Mouse (Mus musculus) megakaryocyte-erythroid progenitor cell, adult 5-6 weeks (primary cell): Measurements from ENCODE around the gene Ing4. TPM values are rescaled to one million over a fixed set of nuclear protein-coding genes. Genes with fewer than 3 reads are reported as not detected.
A peak's percentile ranks its signal among the peaks of the same experiment; 100 is the strongest.

Experiments
- ATAC-seq: replicated peaks from 2 replicates; pipeline ENCODE4 v1.8.0; 2016; ENCODE audit warnings: mild to moderate bottlenecking, inconsistent platforms; ENCODE audit not compliant: severe bottlenecking, poor library complexity, low FRiP score, low TSS enrichment
- total RNA-seq, 2 experiments: library from RNA; stranded (forward) in 1 of 2; stranded (reverse) in 1 of 2; fragments of 200-1000, 215-1000 nt in 1 of 2; fragments of >200 nt in 1 of 2; fragmentation: Nextera tagmentation in 1 of 2; gene quantifications; 2 replicates each; pipeline ENCODE4 v1.2.3; 2014 to 2017

Gene Ing4
- total RNA-seq (2014; fragmentation: Nextera tagmentation) (23.6 and 45.9 TPM in 2 replicates), total RNA-seq (2017) (43.0 and 51.1 TPM in 2 replicates)

DNA sequence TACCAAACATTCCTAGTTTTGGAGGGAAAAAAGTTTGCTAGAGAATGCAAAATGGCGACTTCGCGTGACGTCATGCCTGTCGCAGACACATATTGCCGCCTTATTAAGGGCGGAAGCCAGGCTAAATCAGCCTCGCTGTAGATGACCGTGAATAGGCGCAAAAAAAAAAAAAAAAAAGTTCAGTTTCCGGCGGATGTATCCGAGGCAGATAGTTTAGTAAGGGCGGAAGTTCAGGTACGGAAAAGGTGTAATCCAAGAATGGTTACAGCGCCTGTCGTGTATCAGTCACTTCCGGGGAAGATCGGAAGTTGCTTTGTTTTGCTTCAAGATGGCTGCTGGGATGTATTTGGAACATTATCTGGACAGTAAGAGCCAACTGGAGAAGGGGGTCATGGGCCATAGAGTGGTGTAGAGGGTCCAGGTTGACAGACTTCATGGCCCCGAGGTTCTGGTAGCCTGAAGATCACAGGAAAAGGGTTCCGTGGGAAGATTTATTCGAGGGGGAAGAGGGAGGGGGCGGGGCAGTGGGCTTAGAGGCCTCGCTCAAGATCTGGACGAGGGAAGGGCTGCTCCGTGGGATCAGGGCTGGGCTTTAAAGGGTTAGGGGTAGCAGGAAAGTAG lies at the start of gene Ing4:
Gene Ing4, plus strand, starts transcription at position 228 of the 621 bp plus-strand sequence.
- ATAC-seq = peak; percentile 97

DNA sequence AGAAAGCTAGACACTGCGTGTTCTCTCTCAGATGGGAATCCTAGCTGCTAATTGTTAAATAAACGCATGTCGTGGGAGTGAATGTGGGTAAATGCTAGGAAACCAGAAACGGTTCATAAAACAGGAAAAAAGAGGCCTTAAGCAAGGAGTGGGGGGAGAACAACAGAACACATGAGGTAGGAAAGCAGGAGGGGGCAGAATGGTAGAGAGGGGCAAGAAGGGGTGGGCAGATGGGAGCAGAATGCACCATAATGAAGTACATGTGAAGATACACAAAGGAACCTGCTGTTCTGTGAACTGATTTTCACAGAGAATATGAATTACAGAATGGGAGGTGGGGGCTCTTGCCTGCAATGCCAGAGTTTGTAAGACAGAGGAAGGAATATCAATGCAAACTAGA lies 47.3 kb upstream of the Ing4 start:
- ATAC-seq = no peak

DNA sequence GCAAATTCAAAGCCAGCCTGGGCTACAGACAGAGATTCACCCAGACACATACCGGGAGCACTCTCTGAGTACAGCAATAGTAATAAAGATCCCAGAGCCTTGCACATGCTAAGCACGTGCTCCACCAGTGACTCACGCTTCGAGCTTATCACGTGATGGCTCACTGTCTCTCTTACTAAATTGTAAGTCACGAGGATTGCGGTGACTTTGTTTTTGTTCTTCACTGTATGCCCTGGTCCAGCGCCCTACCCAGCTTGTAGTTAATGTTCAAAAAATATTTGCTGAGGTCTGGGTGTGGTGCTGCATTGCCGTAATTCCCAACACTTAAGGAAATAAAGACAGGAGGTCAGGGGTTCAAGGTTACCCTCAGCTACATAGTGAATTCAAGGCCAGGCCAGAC lies 46.2 kb upstream of the Ing4 start:
- ATAC-seq = no peak

DNA sequence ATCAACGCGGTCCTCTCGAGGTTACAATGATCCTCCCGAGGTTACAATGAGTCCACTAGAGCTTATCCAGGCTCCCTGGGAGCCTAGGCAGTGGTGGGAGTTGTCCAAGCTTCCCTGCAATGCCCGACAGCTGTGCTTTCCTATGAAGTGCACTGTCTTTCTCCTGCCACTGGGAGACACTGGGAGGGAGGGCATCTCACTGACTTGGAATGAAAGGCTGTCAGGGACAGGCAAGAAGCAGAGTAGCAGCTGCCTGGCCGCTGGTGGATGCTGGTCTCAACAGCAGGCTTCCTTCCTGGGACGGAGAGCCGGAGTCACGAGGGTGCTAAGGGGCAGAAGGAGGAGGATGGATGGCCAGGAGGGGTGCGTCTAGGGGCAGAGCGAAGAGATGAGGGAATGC lies 45.7 kb upstream of the Ing4 start:
- no peak for ATAC-seq

DNA sequence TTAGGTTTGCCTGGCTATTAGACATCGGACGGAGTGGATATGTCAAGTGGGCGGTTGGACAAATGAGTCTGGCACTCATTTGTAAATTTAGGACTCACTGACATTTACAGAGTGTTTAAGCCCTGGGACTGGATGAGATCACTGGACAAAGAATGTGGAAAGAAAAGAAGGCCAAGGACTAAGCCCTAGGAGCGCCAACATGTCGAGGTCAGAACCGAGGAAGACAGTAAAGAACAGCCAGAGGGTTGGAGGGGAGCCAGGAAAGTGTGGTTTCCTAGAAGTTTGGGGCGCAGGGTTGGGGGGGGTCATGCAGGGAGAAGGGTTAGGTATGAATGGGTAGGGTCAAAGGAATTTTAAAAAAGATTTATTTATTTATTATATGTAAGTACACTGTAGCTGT lies 44.3 kb upstream of the Ing4 start:
- ATAC-seq = no peak

DNA sequence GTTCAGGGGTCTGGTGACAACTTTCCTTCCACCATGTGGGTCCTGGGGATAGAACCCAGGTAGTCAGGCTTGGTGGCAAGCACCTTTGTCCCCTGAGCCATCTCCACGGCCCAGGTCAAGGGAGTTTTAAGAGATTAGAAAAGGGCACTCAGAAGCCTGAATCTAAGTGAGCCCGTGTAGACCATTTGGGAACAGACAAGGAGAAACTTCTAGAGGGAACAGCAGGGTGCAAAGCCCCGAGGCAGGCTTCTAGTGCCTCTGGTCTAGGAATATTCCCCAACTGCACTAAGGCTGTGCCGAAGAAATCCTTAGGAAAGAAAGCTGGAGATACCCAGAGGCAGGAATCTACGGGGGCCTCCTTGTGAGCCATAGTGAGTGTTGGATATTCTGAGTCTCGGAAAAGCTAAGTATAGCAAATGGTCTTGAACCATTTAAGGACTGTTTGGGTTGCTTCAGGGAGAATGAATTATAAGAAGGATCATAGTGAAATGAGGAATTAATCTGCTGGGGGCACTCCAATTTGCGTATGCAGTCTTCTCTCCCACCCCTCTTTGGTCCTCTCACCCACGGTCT lies 43.6 kb upstream of the Ing4 start:
- ATAC-seq = no peak

DNA sequence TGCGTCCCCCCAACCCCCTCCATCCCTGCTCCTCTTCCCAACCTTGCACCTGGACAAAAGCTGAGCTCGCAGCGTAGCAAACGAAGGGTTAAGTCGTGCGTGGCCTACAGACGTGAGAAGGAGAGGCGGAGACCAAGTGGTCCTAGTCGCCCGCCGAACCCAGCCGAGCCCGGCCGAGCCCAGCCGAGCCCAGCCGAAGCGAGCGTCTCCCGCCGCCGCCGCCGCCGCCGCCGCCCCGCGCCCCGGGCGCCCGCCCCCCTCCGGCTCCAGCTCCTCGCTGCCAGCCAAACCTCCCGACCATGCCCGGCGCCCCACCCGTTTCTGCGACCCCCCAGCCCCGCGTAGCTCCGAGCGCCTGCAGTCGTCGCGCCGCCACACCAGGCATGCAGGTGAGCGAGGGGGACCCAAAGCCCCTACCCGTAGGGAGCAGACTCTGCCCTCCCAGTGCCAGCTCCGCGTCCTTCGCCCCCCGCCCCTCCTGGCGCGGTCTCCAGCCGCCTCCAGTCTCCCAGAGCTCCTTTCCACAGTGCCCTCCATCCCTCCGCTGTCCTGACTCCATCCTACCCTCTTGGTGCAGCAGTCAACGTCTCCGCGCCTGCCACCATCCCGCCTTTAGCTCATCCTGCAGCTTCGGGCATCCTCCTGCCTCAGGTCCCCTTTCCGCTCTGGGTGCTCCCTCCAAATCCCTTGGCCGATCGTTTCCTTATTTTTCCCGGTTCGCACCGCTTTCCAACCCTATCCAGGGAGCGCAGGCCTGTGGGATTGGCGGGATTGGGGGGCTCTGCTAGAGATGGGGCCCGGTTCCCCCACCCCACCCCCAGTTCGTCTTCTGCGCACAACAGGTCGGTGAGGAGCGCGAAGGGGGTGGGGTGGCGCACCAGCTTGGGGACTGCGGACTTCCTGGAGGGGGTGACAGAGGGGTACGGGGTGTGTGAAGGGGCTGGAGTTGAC lies 42.7 kb upstream of the Ing4 start, which contains the start of gene Pianp:
Gene Pianp, plus strand, starts transcription at position 144 of the 951 bp plus-strand sequence.
- ATAC-seq = peak; percentile 67; the same call in 1 of the 2 replicates

DNA sequence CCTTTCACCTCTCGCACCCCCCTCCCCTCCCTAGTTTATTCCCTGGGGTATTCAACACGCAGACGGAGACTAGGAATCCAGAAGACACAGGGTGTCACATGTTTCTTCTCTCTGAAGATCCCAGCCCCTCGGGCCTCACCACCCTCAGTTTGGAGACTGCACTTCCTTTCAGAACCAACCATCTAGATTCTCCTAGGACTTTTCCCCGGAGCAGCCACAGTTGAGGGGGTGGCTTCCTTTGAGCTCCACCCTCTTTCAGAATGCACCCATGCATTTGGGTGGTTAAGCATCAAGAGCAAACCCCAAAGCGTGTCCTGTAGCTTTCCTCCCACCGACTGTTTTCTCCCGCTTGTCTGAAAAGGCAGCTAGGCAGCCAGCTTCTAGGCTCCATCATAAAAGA lies 41.5 kb upstream of the Ing4 start:
- ATAC-seq = no peak

DNA sequence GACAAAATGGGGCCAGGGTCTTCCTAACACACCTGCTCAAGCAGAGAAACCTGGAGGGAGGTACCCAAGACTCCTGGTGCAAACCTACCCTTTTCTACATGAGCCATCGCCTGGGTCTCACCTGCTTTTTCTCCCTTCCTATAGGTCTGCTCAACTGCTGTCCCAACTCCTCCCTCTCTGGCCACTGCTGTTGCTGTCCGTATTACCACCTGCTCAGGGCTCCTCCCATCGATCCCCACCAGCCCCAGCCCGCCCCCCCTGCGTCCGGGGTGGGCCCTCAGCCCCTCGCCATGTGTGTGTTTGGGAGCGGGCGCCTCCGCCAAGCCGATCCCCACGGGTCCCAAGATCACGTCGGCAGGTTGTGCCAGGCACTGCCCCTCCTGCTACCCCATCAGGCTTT lies 40.5 kb upstream of the Ing4 start:
- no peak for ATAC-seq

DNA sequence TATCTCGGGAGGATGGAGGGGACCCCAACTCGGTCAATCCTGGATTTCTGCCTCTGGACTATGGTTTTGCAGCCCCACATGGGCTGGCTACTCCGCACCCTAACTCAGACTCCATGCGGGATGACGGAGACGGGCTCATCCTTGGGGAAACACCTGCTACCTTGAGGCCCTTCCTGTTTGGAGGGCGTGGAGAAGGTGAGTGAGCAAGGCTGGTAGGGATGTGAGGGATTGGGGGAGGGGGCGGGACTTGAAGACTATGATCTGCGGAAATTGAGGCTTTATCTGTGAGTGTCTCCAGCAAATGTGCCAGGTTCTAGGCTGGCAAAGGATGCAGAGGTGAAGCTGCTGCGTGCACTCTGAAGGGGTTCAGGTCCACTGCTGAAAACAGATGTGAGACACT lies 40.0 kb upstream of the Ing4 start:
- no peak for ATAC-seq

DNA sequence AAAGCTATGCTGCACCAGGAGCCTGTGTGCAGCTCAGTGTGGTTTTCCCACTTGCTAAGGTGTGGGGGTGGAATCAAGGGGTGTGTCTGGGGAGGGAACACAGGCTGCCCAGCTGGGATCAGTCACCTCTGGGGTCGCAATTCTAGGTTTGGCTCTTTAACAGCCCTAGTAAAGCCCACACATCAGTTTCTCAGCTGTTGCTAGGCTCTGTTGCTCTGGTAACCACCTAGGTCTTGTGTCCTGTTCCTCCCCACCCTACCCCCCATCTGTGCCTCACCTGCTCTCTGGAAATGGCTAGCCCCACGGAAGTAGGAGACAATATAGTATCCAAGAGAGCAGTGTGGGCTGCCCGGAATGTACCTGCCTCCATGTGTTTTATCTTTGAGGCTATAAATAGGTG lies 35.9 kb upstream of the Ing4 start:
- no peak for ATAC-seq

DNA sequence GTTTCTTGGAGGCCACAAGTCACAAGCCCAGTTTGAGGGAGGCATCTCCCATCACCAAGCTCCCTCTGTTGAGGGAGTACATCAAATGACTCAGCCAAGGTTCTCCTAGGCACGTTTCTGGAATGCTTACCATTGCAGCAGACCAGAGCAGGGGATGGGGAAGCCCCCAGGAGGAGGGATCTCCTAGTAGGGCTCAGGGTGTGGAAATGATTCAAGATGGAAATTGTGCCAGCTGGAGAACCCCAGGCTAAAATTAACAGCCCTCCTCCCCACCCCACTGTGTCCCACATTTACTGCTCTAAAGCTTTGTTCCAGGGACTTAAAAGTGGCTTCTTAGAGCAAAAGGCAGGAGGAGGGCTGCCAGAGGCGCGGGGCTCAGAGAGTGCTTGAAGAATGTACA lies 34.5 kb upstream of the Ing4 start:
- ATAC-seq = no peak

DNA sequence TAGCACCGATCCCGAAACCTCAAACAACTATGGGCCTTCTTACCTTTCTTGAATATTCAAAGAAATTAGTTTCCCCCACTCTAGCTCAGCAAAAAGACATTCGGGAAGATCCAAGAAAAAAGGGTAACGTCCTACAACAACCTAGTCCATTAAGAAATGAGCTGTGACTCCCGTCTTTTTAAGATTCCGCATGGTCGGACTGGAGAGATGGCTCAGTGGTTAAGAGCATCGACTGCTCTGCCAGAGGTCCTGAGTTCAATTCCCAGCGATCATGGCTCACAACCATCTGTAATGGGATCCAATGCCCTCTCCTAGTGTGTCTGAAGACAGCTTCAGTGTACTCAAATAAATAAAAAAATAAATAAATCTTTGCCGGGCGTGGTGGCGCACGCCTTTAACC lies 31.5 kb upstream of the Ing4 start:
- ATAC-seq = no peak

DNA sequence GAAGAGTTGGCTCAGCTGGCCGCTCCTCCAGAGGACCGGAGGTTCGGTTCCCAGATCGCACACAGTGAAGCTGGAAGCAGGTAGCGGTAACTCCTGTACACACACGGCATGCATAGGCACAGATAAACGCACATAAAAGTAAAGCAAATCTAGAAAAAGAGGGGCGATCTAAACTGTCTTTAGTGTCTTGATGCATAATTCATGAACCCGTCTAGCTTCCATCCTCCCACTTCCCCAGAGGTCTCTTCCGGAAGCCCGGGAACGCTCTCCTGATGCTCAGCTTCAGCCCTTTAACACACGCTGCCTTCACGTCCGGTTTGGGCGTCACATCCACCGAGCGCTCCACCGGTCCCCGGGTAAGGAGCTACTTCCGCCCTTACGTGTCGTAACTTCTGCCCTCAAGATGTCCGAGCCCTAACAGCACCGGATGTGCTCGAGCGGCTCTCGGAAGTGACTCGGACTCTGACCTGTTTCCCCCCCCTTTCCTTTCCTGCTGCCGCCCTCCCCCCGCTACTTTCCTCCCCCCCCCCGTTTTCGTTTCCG lies 30.9 kb upstream of the Ing4 start:
- ATAC-seq = peak; percentile 99

DNA sequence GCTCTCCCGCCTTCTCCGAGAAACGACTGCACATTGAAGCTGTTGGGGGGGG lies 30.6 kb upstream of the Ing4 start, which contains the start of gene Zfp384:
Gene Zfp384, plus strand, starts transcription at position 17 of the 52 bp plus-strand sequence.
- no peak for ATAC-seq

DNA sequence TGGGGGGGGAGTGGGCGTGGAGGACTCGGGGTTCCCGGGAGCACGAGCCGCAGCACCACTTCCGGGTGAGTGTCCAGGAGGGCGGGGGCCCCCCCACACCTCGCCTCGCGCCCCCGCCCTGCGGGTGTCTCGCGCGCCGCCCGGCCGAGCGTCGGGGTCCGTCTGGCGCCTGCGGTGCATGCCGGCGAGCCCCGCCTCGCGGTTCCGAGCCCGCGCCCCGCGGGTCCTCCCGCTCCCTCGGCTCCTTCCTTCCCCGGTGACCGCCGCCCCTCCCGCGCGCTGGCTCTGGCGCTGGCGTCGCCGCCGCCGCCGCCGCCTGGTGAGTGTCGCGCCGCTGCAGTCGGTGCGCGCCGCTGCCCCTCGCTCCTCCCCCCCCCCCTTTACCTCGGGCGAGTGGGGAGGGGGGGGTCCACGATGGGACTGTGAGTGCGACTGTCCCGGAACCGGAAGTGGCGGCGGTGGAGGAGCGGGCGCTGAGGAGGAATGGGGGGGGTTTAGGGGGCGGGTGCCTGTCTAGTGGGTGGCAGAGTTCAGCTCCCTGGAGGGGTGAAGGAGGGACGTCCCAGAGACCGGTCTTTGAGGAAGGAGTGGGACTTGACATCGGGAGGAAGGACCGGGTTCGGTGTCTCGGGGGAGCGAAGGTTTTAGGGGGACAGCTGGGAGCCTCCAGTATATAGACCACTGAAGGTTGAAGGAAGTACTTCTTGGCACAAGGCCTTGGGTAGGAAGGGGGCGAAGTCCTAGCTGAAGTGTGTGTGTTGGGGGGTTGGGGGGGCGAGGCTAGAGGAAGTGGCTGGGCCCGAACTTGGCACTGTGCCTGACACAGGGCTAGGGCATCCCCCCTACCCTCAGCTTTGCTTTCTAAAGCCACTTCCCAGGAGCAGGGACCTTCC lies 30.1 kb upstream of the Ing4 start:
- peak; percentile 61 for ATAC-seq

DNA sequence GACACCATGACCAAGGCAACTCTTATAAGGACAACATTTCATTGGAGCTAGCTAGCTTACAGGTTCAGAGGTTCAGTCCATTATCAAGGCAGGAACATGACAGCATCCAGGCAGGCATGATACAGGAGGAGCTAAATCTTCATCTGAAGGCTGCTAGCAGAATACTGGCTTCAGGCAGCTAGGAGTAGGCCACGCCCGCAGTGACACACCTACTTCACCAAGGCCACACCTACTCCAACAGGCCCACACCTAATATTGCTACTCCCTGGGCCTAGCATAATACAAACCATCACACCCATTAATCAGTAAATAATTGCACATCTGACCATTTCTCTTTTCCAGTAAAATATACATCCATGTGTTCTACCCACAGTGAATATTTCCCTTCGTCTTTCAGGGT lies 21.9 kb upstream of the Ing4 start:
- ATAC-seq = peak; percentile 90

DNA sequence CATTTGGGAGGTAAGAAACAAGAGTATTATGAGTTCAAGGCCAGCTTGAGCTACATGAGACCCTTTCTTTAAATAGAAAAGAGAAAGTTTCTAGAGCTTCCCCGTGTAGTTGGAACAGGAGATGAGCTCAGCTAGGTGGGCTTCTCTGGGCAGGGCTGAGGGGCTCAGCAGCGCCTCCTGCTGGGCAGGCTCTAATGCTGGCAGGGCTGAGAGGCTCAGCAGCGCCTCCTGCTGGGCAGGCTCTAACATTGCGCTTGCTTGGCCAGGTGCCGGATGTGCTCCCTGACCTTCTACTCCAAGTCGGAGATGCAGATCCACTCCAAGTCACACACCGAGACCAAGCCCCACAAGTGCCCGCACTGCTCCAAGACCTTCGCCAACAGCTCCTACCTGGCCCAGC lies 9.0 kb upstream of the Ing4 start:
- ATAC-seq = peak; percentile 62; the same call in 1 of the 2 replicates

DNA sequence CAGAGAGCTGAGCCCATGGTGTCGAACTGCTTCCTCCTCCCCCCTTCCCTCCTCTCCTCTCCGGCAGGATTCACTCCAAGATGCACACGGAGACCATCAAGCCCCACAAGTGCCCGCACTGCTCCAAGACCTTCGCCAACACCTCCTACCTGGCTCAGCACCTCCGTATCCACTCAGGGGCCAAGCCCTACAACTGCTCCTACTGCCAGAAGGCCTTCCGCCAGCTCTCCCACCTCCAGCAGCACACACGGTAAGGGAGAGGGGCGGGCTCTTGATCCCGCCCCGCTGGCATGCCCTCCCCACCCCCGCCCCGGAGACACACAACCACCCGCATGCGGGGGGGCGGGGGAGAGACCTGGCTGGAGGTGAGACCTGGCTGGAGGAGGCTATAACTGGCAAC lies 8.0 kb upstream of the Ing4 start:
- ATAC-seq = no peak

DNA sequence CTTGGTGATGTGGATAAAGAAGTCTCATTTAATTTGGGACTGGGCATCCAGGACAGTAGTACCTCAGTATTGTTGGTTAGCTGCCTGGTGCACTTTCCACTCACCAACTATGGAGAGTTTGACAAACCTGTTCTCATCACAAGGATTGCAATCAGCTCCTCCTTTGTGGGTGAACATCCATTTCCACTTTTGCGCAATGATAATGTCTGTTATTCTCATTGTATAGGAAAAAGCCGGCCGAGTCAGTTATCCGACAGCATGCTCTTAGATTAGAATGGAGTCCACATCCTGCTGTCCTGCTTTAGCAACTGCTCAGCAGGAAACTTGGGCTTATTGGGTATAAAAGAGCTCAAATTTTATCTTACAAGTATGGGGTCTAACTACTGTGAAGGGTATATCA lies 894 bp upstream of the Ing4 start:
- ATAC-seq = no peak
